Mouse (Mus musculus) heart, adult 2 months (tissue): ENCODE results near the gene Gprin2.
A peak's percentile ranks its signal among the peaks of the same experiment; 100 is the strongest.

ENCODE experiments used
- CTCF ChIP-seq: fragments of 200-600 bp; IDR thresholded peaks from 2 replicates; pipeline ENCODE4 v1.8.1; 2022; ENCODE audit warnings: antibody characterized with exemption, mild to moderate bottlenecking, moderate library complexity
- EP300 ChIP-seq: fragments of 200-500 bp; IDR thresholded peaks from 2 replicates; pipeline ENCODE4 v1.6.1; 2011; ENCODE audit warnings: low read depth, low read length, control low read depth; ENCODE audit not compliant: insufficient read depth

DNA sequence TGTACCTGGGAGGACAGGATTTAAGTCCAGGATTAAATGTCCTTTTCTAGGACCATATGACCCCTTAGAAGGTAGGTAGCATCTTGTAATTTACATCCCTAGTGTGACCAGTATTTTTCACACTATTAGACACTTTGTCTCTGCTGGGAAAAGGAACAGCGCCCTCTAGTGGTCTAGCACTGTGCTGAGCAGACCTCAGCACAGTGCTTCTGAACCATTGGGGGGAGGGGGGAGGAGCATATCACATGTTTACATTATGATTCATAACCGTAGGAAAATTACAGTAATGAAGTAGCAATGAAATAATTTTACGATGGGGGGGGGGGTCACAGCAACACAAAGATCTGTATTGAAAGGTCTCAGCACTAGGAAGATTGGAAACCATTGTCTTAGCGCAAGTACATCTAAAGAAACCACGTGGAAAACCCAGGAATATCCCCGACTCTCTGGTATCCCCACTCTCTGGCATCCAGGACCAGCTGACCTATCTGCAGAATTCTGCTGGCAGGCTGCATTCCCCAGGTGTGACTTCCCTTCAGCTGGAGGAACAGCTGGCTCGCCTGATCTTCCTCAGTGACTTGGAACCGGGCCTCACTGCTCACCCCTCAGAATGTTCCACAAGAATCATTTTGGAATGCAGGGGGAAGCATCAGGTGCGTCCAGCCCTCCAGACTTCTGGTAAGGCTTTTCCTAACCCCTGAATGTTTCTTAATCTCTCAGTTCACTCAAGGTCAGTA lies 46.7 kb downstream of the Gprin2 start:
- TF ChIP-seq CTCF = peak; percentile 76
- TF ChIP-seq EP300 = no peak
